Mouse (Mus musculus) adrenal gland, postnatal 10 days (tissue): ENCODE results near the gene Ctr9. TPM values are rescaled to one million over a fixed set of nuclear protein-coding genes. Genes with fewer than 3 reads are reported as not detected.

ENCODE experiments used
- DNase-seq: peaks from one replicate; pipeline ENCODE4 v3.0.0; 2021; ENCODE audit warnings: mixed read lengths
- total RNA-seq, 2 experiments: library from RNA; stranded (reverse); gene quantifications; 2 replicates each; pipeline ENCODE4 v1.2.3; 2021

The Ctr9 gene
- total RNA-seq, 2 experiments from 2014 or later: 42.2 to 46.0 TPM

- no peak for DNase-seq
Measured at GRCm38 (mm10) chr7:111029046-111029553, 349 bp downstream of the Ctr9 start.

- DNase-seq: no peak
Measured at GRCm38 (mm10) chr7:111048920-111049319, 20.2 kb downstream of the Ctr9 start.

- DNase-seq: peak; percentile 85
Measured at GRCm38 (mm10) chr7:111049652-111050421, 21.1 kb downstream of the Ctr9 start.

GRCm38 (mm10) chr7:111055221-111055620 is 26.5 kb downstream of the Ctr9 start:
- DNase-seq: no peak

GRCm38 (mm10) chr7:111055984-111056657 is 27.4 kb downstream of the Ctr9 start:
- no peak for DNase-seq

- no peak for DNase-seq
Measured at GRCm38 (mm10) chr7:111059527-111059926, 30.8 kb downstream of the Ctr9 start.

GRCm38 (mm10) chr7:111062971-111063370 is 34.2 kb downstream of the Ctr9 start:
- no peak for DNase-seq

- DNase-seq: no peak
Measured at GRCm38 (mm10) chr7:111068181-111068580, 39.4 kb downstream of the Ctr9 start.

GRCm38 (mm10) chr7:111069439-111070166 is 40.9 kb downstream of the Ctr9 start:
- no peak for DNase-seq

- DNase-seq: no peak
Measured at GRCm38 (mm10) chr7:111070167-111070496, 41.4 kb downstream of the Ctr9 start.

GRCm38 (mm10) chr7:111072410-111072809 is 43.7 kb downstream of the Ctr9 start:
- no peak for DNase-seq

- no peak for DNase-seq
Measured at GRCm38 (mm10) chr7:111075288-111075687, 46.5 kb downstream of the Ctr9 start.

- DNase-seq: no peak
Measured at GRCm38 (mm10) chr7:111078271-111078670, 49.5 kb downstream of the Ctr9 start.

- no peak for DNase-seq
Measured at GRCm38 (mm10) chr7:111080026-111080425, 51.3 kb downstream of the Ctr9 start.

GRCm38 (mm10) chr7:111080876-111081275 is 52.1 kb downstream of the Ctr9 start:
- DNase-seq: no peak

GRCm38 (mm10) chr7:111082043-111082821 is 53.5 kb downstream of the Ctr9 start:
- DNase-seq: peak; percentile 90

- peak; percentile 99 for DNase-seq
Measured at GRCm38 (mm10) chr7:111082822-111083732, 54.3 kb downstream of the Ctr9 start, which contains the start of gene Eif4g2. Gene Eif4g2 (minus strand): TSS chr7:111083030.

GRCm38 (mm10) chr7:111083733-111084120 is 55.0 kb downstream of the Ctr9 start:
- no peak for DNase-seq

GRCm38 (mm10) chr7:111084443-111084842 is 55.7 kb downstream of the Ctr9 start:
- DNase-seq: no peak

- DNase-seq: no peak
Measured at GRCm38 (mm10) chr7:111085153-111085552, 56.4 kb downstream of the Ctr9 start.

GRCm38 (mm10) chr7:111095169-111095568 is 66.4 kb downstream of the Ctr9 start:
- DNase-seq: no peak
